Mouse (Mus musculus): Measurements from ENCODE around the gene Itpr1. TPM values are rescaled to one million over a fixed set of nuclear protein-coding genes. Genes with fewer than 3 reads are reported as not detected.

The Itpr1 gene
- polyA plus RNA-seq, 1 experiment from 2014 or later, result 7.3 TPM

- Histone ChIP-seq H3K4me3 (ENCODE audit: inconsistent target) (no peak overlapping the region), H3K27ac (no peak overlapping the region), H3K79me2 (ENCODE audit: inconsistent target) (no peaks in the 10 kb centered on the region), H3K36me3 (ENCODE audit: inconsistent target) (peaks cover 14% of the 10 kb centered on the region; the same call in 1 of the 2 replicates)
- 73% methylated on average over 5 of the region's 5 CpGs for WGBS (ENCODE audit: missing documents)
Observed at GRCm38 (mm10) chr6:108436608-108437007, 223.7 kb downstream of the Itpr1 start.

- H3K27ac ChIP-seq, result no peak overlapping the region
- H3K4me3 ChIP-seq (ENCODE audit: inconsistent target), result no peak overlapping the region
- 100% methylated on average over 2 of the region's 2 CpGs for WGBS (ENCODE audit: missing documents)
- H3K79me2 ChIP-seq (ENCODE audit: inconsistent target), result no peaks in the 10 kb centered on the region
- peaks cover 14% of the 10 kb centered on the region; the same call in 1 of the 2 replicates for H3K36me3 ChIP-seq (ENCODE audit: inconsistent target)
Observed at GRCm38 (mm10) chr6:108441290-108441689, 228.4 kb downstream of the Itpr1 start.

- Histone ChIP-seq H3K4me3 (ENCODE audit: inconsistent target) (no peak overlapping the region), H3K36me3 (ENCODE audit: inconsistent target) (peaks cover 14% of the 10 kb centered on the region; the same call in 1 of the 2 replicates)
- 86% methylated on average over 3 of the region's 3 CpGs for WGBS (ENCODE audit: missing documents)
Observed at GRCm38 (mm10) chr6:108442291-108442690, 229.4 kb downstream of the Itpr1 start.

GRCm38 (mm10) chr6:108444435-108444834, 231.5 kb downstream of the Itpr1 start:
- Histone ChIP-seq H3K79me2 (ENCODE audit: inconsistent target) (no peaks in the 10 kb centered on the region), H3K27ac (no peak overlapping the region)

More at GRCm38 (mm10) chr6:108442291-108442690, 229.4 kb downstream of the Itpr1 start:
- peak overlapping the region; percentile 1; the same call in 1 of the 2 replicates for H3K27ac ChIP-seq
- no peaks in the 10 kb centered on the region for H3K79me2 ChIP-seq (ENCODE audit: inconsistent target)

GRCm38 (mm10) chr6:108445006-108445405, 232.1 kb downstream of the Itpr1 start:
- 61% methylated on average over 7 of the region's 7 CpGs for WGBS (ENCODE audit: missing documents)
- Histone ChIP-seq H3K27ac (no peak overlapping the region), H3K36me3 (ENCODE audit: inconsistent target) (peaks cover 8% of the 10 kb centered on the region; the same call in 1 of the 2 replicates), H3K79me2 (ENCODE audit: inconsistent target) (no peaks in the 10 kb centered on the region), H3K4me3 (ENCODE audit: inconsistent target) (no peak overlapping the region)

More at GRCm38 (mm10) chr6:108444435-108444834, 231.5 kb downstream of the Itpr1 start:
- WGBS (ENCODE audit: missing documents), result 85% methylated on average over 7 of the region's 7 CpGs
- Histone ChIP-seq H3K36me3 (ENCODE audit: inconsistent target) (peaks cover 14% of the 10 kb centered on the region; the same call in 1 of the 2 replicates), H3K4me3 (ENCODE audit: inconsistent target) (no peak overlapping the region)

GRCm38 (mm10) chr6:108446766-108447165, 233.9 kb downstream of the Itpr1 start:
- Histone ChIP-seq H3K27ac (no peak overlapping the region), H3K4me3 (ENCODE audit: inconsistent target) (no peak overlapping the region), H3K79me2 (ENCODE audit: inconsistent target) (no peaks in the 10 kb centered on the region), H3K36me3 (ENCODE audit: inconsistent target) (no peaks in the 10 kb centered on the region)
- 60% methylated on average over 1 of the region's 1 CpGs for WGBS (ENCODE audit: missing documents)

- Histone ChIP-seq H3K36me3 (ENCODE audit: inconsistent target) (no peaks in the 10 kb centered on the region), H3K4me3 (ENCODE audit: inconsistent target) (no peak overlapping the region), H3K27ac (no peak overlapping the region), H3K79me2 (ENCODE audit: inconsistent target) (no peaks in the 10 kb centered on the region)
- WGBS (ENCODE audit: missing documents), result 89% methylated on average over 8 of the region's 8 CpGs
Observed at GRCm38 (mm10) chr6:108447179-108447845, 234.4 kb downstream of the Itpr1 start.

- no peak overlapping the region for H3K4me3 ChIP-seq (ENCODE audit: inconsistent target)
- no peaks in the 10 kb centered on the region for H3K36me3 ChIP-seq (ENCODE audit: inconsistent target)
- H3K27ac ChIP-seq, result no peak overlapping the region
- no peaks in the 10 kb centered on the region for H3K79me2 ChIP-seq (ENCODE audit: inconsistent target)
- WGBS (ENCODE audit: missing documents), result 68% methylated on average over 11 of the region's 11 CpGs
Observed at GRCm38 (mm10) chr6:108448016-108448735, 235.3 kb downstream of the Itpr1 start.

GRCm38 (mm10) chr6:108448864-108449263, 236.0 kb downstream of the Itpr1 start:
- H3K36me3 ChIP-seq (ENCODE audit: inconsistent target), result no peaks in the 10 kb centered on the region
- WGBS (ENCODE audit: missing documents), result 85% methylated on average over 2 of the region's 2 CpGs
- H3K79me2 ChIP-seq (ENCODE audit: inconsistent target), result no peaks in the 10 kb centered on the region
- no peak overlapping the region for H3K4me3 ChIP-seq (ENCODE audit: inconsistent target)
- H3K27ac ChIP-seq, result no peak overlapping the region

- H3K36me3 ChIP-seq (ENCODE audit: inconsistent target), result no peaks in the 10 kb centered on the region
- H3K27ac ChIP-seq, result no peak overlapping the region
- H3K79me2 ChIP-seq (ENCODE audit: inconsistent target), result no peaks in the 10 kb centered on the region
- 83% methylated on average over 2 of the region's 2 CpGs for WGBS (ENCODE audit: missing documents)
- no peak overlapping the region for H3K4me3 ChIP-seq (ENCODE audit: inconsistent target)
Observed at GRCm38 (mm10) chr6:108451536-108451935, 238.6 kb downstream of the Itpr1 start.

GRCm38 (mm10) chr6:108453618-108454017, 240.7 kb downstream of the Itpr1 start:
- no peak overlapping the region for H3K27ac ChIP-seq
- H3K79me2 ChIP-seq (ENCODE audit: inconsistent target), result no peaks in the 10 kb centered on the region
- 88% methylated on average over 5 of the region's 5 CpGs for WGBS (ENCODE audit: missing documents)
- no peak overlapping the region for H3K4me3 ChIP-seq (ENCODE audit: inconsistent target)
- no peaks in the 10 kb centered on the region for H3K36me3 ChIP-seq (ENCODE audit: inconsistent target)

GRCm38 (mm10) chr6:108454061-108454891, 241.4 kb downstream of the Itpr1 start:
- 94% methylated on average over 16 of the region's 16 CpGs for whole genome bisulfite sequencing (ENCODE audit: missing documents)
- Histone ChIP-seq H3K27ac (no peak overlapping the region), H3K79me2 (ENCODE audit: inconsistent target) (no peaks in the 10 kb centered on the region), H3K4me3 (ENCODE audit: inconsistent target) (no peak overlapping the region), H3K36me3 (ENCODE audit: inconsistent target) (no peaks in the 10 kb centered on the region)

- no peaks in the 10 kb centered on the region for H3K79me2 ChIP-seq (ENCODE audit: inconsistent target)
- 97% methylated on average over 7 of the region's 7 CpGs for WGBS (ENCODE audit: missing documents)
- no peak overlapping the region for H3K4me3 ChIP-seq (ENCODE audit: inconsistent target)
- no peaks in the 10 kb centered on the region for H3K36me3 ChIP-seq (ENCODE audit: inconsistent target)
- no peak overlapping the region for H3K27ac ChIP-seq
Observed at GRCm38 (mm10) chr6:108454979-108455836, 242.3 kb downstream of the Itpr1 start.

All from macrophage (primary cell).